Mouse (Mus musculus) heart, postnatal 0 days (tissue): ENCODE measurements at regions not wholly inside any gene's neighbourhood (a gene's known extent, or its start where the extent isn't known, plus 50 kb on each side); places are given as distances from the start of the nearest gene placed in this dataset.
A peak's percentile ranks its signal among the peaks of the same experiment; 100 is the strongest.

Experiments used
- ATAC-seq: fragments of 200-750 bp; cut with Nextera tagmentation; 2 replicates; pipeline ENCODE4 v1.8.0; 2017; ENCODE audit warnings: low read depth, moderate number of reproducible peaks, moderate library complexity; ENCODE audit not compliant: insufficient read depth
- DNase-seq: peaks from one replicate; pipeline ENCODE4 v3.0.0-alpha.2; 2016; ENCODE audit warnings: low spot score
- H3K27ac ChIP-seq: fragments of 300-500 bp; sonication (generic); 2 replicates; pipeline ENCODE4 v1.5.1; 2014; ENCODE audit warnings: low read depth, mild to moderate bottlenecking
- H3K27me3 ChIP-seq: fragments of 300-500 bp; sonication (generic); 2 replicates; pipeline ENCODE4 v1.6.1; 2014; ENCODE audit warnings: low read length, mixed read lengths; ENCODE audit not compliant: control insufficient read depth, insufficient read depth
- H3K36me3 ChIP-seq: fragments of 300-500 bp; sonication (generic); replicated peaks from 2 replicates; pipeline ENCODE4 v1.6.1; 2014; ENCODE audit warnings: low read length, mixed read lengths; ENCODE audit not compliant: control insufficient read depth, insufficient read depth
- H3K4me1 ChIP-seq: fragments of 300-500 bp; sonication (generic); 2 replicates; pipeline ENCODE4 v1.6.1; 2014; ENCODE audit warnings: antibody characterized with exemption; ENCODE audit not compliant: control insufficient read depth, insufficient read depth
- H3K4me2 ChIP-seq: fragments of 300-500 bp; sonication (generic); 2 replicates; pipeline ENCODE4 v1.6.1; 2014; ENCODE audit warnings: low read depth, mild to moderate bottlenecking, low read length, moderate library complexity
- H3K4me3 ChIP-seq: fragments of 300-500 bp; sonication (generic); 2 replicates; pipeline ENCODE4 v1.5.1; 2014; ENCODE audit warnings: low read depth, low read length
- H3K9ac ChIP-seq: fragments of 300-500 bp; sonication (generic); replicated peaks from 2 replicates; pipeline ENCODE4 v1.6.1; 2014; ENCODE audit warnings: low read depth, low read length, mixed read lengths
- H3K9me3 ChIP-seq: fragments of 300-500 bp; sonication (generic); replicated peaks from 2 replicates; pipeline ENCODE4 v1.6.1; 2016; ENCODE audit warnings: low read length; ENCODE audit not compliant: control insufficient read depth
- CTCF ChIP-seq: IDR thresholded peaks from 2 replicates; pipeline ENCODE4 v1.5.1; 2016; ENCODE audit warnings: antibody characterized with exemption, control low read depth, low read depth
- EP300 ChIP-seq: IDR thresholded peaks from 2 replicates; pipeline ENCODE4 v1.6.1; 2016; ENCODE audit warnings: antibody characterized with exemption, low read depth
- WGBS: fragments of 180-500 bp; shearing (Covaris S2); extraction: QIAGEN DNeasy Blood & Tissue Kit; methylation state at CpG from one replicate; pipeline ENCODE4 v1.1.7; 2014; 5-methylcytosine and 5-hydroxymethylcytosine counted together

DNA sequence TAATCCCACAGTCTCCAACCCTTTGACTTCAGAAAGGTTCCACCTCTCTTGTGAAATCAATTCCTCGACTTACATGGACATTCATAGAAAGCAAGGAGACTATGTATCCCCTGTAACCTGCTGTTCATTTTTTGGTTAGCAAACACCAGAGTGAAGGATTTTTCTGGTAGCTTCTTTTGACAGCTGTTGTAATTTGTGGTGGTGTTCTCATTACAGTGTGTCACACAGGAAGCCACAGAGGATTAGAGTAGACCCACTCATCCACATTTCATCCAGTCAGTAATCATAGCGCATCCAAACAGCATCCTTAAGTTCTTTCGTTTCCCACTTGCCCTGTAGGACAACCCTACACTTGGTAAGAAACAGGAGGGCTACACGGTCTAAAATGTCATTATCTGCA is 443.1 kb downstream of the Efna5 start:
- Histone ChIP-seq H3K27me3 (no peaks in the 10 kb centered on the region), H3K4me1 (no peaks in the 10 kb centered on the region), H3K27ac (no peak overlapping the region), H3K36me3 (no peaks in the 10 kb centered on the region), H3K4me3 (no peak overlapping the region), H3K9me3 (no peaks in the 10 kb centered on the region), H3K9ac (no peak overlapping the region), H3K4me2 (no peak overlapping the region)
- no peak for ATAC-seq
- WGBS = 87% methylated on average over 4 of the region's 4 CpGs
- TF ChIP-seq CTCF (no peak), EP300 (no peak)
- DNase-seq = no peak

DNA sequence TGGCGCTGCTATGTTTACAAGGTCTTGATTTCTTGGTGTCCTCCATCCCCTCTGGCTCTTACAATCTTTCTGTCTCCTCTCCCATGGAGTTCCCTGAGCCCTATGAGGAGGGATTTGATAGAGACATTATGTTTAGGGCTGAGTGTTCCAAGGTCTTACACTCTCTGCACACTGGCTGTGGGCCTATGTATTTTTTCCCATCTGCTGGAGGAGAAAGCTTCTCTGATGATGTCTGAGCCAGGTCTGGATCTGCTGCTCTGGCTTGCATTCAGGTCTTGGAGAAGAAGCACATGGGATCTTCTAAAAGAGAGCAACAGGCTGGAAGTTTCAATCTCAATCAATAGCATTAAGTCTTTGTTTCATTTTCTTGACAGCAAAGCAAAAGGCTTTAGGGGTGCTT is 445.1 kb downstream of the Efna5 start:
- Histone ChIP-seq H3K9me3 (no peaks in the 10 kb centered on the region), H3K27me3 (no peaks in the 10 kb centered on the region), H3K4me3 (no peak overlapping the region), H3K9ac (no peak overlapping the region), H3K4me1 (no peaks in the 10 kb centered on the region), H3K27ac (no peak overlapping the region), H3K4me2 (no peak overlapping the region), H3K36me3 (no peaks in the 10 kb centered on the region)
- DNase-seq (no peak), ATAC-seq (no peak)
- TF ChIP-seq CTCF (no peak), EP300 (no peak)
- WGBS = 82% methylated on average over 1 of the region's 1 CpGs

DNA sequence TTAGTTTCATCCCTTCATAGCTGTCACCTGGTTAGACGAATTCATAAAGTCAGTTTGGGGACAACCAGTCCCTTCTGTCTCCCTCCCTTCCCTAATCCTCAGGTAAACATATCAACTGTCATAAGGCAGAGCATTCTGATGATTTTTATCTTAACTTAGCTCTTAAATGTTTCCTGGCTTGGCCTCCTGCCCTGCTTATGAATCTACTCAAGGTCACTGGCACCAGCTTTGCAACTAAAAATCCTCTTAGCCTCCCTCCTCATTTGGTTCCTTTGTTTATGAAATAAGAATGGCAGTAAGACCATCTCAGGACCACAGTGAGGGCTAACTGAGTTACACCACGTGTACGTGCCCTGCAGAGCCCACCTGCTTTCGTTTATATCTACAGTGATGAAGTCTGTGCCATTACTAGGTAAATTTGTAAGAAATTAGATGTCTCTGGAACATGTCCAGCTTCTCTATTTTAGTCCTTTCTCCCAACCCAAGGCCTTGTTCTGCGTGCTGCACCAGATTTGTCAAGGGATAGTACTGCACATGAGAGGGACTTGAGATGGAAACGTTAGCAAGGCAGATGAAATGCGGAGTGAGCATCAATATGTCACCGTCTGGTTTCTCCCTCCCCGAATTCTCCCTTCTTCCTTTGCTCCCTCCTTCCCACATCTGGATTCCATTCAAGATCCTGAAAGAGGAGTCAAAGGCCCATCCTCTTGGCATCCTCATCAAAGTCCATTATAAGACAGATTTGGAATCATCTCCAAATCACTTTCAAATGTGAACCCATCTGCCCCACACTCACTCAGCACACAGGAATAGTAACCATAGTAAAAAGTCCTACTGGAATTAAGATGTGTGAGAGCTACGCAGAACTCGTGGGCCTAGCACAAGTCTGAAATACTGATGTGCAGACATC is 457.4 kb downstream of the Efna5 start:
- DNase-seq = no peak
- H3K27ac ChIP-seq = no peak overlapping the region
- H3K4me1 ChIP-seq = no peaks in the 10 kb centered on the region
- no peaks in the 10 kb centered on the region for H3K27me3 ChIP-seq
- ATAC-seq = no peak
- no peak overlapping the region for H3K9ac ChIP-seq
- no peak overlapping the region for H3K4me3 ChIP-seq
- H3K4me2 ChIP-seq = no peak overlapping the region
- H3K36me3 ChIP-seq = no peaks in the 10 kb centered on the region
- no peaks in the 10 kb centered on the region for H3K9me3 ChIP-seq
- TF ChIP-seq EP300 (no peak), CTCF (no peak)
- WGBS = 79% methylated on average over 11 of the region's 11 CpGs

DNA sequence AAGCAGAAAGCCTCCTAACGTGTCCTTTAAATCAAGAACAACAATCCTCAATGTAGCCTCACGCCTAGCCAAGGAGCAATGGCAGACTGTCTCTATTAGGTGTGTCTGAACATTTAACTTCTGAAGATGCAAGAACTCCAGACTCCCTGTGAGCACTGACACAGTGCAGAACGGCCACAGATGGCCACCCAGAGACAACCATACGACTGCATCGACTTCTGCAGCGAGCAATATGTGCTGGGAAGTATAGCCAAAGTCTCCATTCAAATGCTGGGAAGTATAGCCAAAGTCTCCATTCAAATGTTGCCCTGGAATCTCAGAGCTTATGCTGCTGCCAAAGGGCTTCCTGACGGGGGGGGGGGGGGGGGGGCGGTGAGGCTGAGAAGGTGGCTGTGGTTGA is 463.5 kb downstream of the Efna5 start:
- TF ChIP-seq EP300 (no peak), CTCF (no peak)
- H3K4me3 ChIP-seq = no peak overlapping the region
- H3K9me3 ChIP-seq = no peaks in the 10 kb centered on the region
- H3K4me2 ChIP-seq = no peak overlapping the region
- no peak for DNase-seq
- ATAC-seq = no peak
- no peaks in the 10 kb centered on the region for H3K27me3 ChIP-seq
- H3K36me3 ChIP-seq = no peaks in the 10 kb centered on the region
- H3K27ac ChIP-seq = no peak overlapping the region
- H3K9ac ChIP-seq = no peak overlapping the region
- peaks cover 7% of the 10 kb centered on the region; the same call in 1 of the 2 replicates for H3K4me1 ChIP-seq
- WGBS = 79% methylated on average over 8 of the region's 8 CpGs

DNA sequence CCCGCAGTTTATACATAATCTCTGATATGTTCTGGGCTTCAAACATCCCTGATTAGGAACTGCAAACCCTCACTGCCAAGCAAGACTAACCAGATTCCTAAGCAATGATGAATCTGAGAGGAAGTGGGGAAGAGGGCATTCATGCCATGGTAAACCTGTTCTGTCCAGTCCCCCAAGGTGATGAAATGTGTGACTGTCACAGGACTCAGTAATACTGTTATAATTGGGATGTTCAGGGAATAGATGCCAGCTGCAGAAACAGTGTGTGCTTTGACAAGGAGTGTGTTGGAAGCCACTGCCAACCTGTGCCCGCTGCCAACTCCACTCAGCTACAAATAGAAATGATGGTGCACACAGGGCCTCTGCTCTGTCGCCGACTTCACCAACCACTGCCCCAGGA is 466.0 kb downstream of the Efna5 start:
- ATAC-seq = peak; percentile 97
- 28% methylated on average over 4 of the region's 4 CpGs for WGBS

More for the DNA sequence above, 466.0 kb downstream of the Efna5 start:
- Histone ChIP-seq H3K4me3 (no peak overlapping the region), H3K4me1 (peaks cover 9% of the 10 kb centered on the region; the same call in 1 of the 2 replicates), H3K4me2 (no peak overlapping the region), H3K27me3 (no peaks in the 10 kb centered on the region), H3K9me3 (no peaks in the 10 kb centered on the region), H3K36me3 (no peaks in the 10 kb centered on the region), H3K27ac (peak overlapping the region; percentile 88), H3K9ac (no peak overlapping the region)
- peak; percentile 91 for DNase-seq
- TF ChIP-seq CTCF (no peak), EP300 (peak; percentile 98)
